Mouse (Mus musculus) layer of hippocampus, postnatal 25 days (tissue): ENCODE results near the gene Dlg2. TPM values are rescaled to one million over a fixed set of nuclear protein-coding genes. Genes with fewer than 3 reads are reported as not detected.

Source experiments
- DNase-seq, 2 experiments: peaks; one replicate each; pipeline ENCODE4 v3.0.0; 2022; ENCODE audit warnings: mixed read lengths in 2 of 2, low spot score in 1 of 2; ENCODE audit errors: extremely low spot score in 1 of 2
- total RNA-seq, 2 experiments: library from RNA; stranded (reverse); gene quantifications; 2 replicates each; pipeline ENCODE4 v1.2.3; 2021

Gene Dlg2
- total RNA-seq, 2 experiments from 2014 or later = 264 to 282 TPM

- DNase-seq = no peak
Measured at GRCm38 (mm10) chr7:92199131-92199530, 1722.7 kb downstream of the Dlg2 start.

- DNase-seq = no peak
Measured at GRCm38 (mm10) chr7:92210701-92211100, 1734.2 kb downstream of the Dlg2 start.

GRCm38 (mm10) chr7:92213751-92214150 lies 1737.3 kb downstream of the Dlg2 start:
- DNase-seq = no peak

GRCm38 (mm10) chr7:92218171-92218570 lies 1741.7 kb downstream of the Dlg2 start:
- DNase-seq = no peak

- no peak for DNase-seq
Measured at GRCm38 (mm10) chr7:92220619-92221018, 1744.1 kb downstream of the Dlg2 start.

- no peak for DNase-seq
Measured at GRCm38 (mm10) chr7:92234476-92235202, 1758.2 kb downstream of the Dlg2 start.

GRCm38 (mm10) chr7:92235541-92236031 lies 1759.1 kb downstream of the Dlg2 start:
- no peak for DNase-seq

- no peak for DNase-seq
Measured at GRCm38 (mm10) chr7:92240908-92241307, 1764.4 kb downstream of the Dlg2 start.

GRCm38 (mm10) chr7:92247594-92247993 lies 1771.1 kb downstream of the Dlg2 start:
- DNase-seq = no peak

- no peak for DNase-seq
Measured at GRCm38 (mm10) chr7:92248619-92249018, 1772.1 kb downstream of the Dlg2 start.

GRCm38 (mm10) chr7:92258148-92258547 lies 1781.7 kb downstream of the Dlg2 start:
- no peak for DNase-seq

- no peak for DNase-seq
Measured at GRCm38 (mm10) chr7:92258701-92259100, 1782.2 kb downstream of the Dlg2 start.

- DNase-seq = no peak
Measured at GRCm38 (mm10) chr7:92264325-92264724, 1787.9 kb downstream of the Dlg2 start.

- DNase-seq = no peak
Measured at GRCm38 (mm10) chr7:92264964-92265363, 1788.5 kb downstream of the Dlg2 start.

- no peak for DNase-seq
Measured at GRCm38 (mm10) chr7:92275353-92275752, 1798.9 kb downstream of the Dlg2 start.

GRCm38 (mm10) chr7:92277629-92278028 lies 1801.2 kb downstream of the Dlg2 start:
- no peak for DNase-seq

GRCm38 (mm10) chr7:92280925-92281324 lies 1804.5 kb downstream of the Dlg2 start:
- no peak for DNase-seq

GRCm38 (mm10) chr7:92287058-92287457 lies 1810.6 kb downstream of the Dlg2 start:
- no peak for DNase-seq

- DNase-seq = no peak
Measured at GRCm38 (mm10) chr7:92288814-92289213, 1812.3 kb downstream of the Dlg2 start.

GRCm38 (mm10) chr7:92292918-92293518 lies 1816.5 kb downstream of the Dlg2 start:
- DNase-seq = no peak

GRCm38 (mm10) chr7:92301046-92301445 lies 1824.6 kb downstream of the Dlg2 start:
- DNase-seq = no peak

GRCm38 (mm10) chr7:92307634-92308033 lies 1831.2 kb downstream of the Dlg2 start:
- no peak for DNase-seq
